Mouse (Mus musculus) thymus, postnatal 25 days (tissue): ENCODE measurements around the gene Ubac2.

Experiments
- DNase-seq: peaks from one replicate; pipeline ENCODE4 v3.0.0; 2022

The Ubac2 gene

DNA sequence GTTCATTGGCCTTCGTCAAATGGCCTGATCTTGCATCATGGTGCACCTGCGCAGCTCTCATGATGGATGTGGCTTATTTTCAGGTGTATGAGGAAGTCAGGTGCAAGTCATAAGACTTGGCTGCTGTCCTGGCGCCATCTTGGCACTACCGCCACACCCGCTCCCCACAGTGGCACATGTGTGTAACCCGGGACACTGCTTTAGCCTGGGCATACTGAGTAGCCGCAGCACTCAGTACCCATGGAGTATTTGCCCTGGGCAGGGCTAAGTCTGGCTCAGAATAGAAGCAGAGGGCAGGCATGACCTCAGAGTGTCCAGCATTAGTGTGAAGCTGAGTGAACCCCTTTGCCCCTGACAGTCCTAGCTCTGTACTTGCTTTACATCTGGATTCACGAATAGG, 49.0 kb downstream of the Ubac2 start:
- no peak for DNase-seq

- DNase-seq: peak; percentile 60
Measured at GRCm38 (mm10) chr14:121928375-121929137, 50.1 kb downstream of the Ubac2 start.

DNA sequence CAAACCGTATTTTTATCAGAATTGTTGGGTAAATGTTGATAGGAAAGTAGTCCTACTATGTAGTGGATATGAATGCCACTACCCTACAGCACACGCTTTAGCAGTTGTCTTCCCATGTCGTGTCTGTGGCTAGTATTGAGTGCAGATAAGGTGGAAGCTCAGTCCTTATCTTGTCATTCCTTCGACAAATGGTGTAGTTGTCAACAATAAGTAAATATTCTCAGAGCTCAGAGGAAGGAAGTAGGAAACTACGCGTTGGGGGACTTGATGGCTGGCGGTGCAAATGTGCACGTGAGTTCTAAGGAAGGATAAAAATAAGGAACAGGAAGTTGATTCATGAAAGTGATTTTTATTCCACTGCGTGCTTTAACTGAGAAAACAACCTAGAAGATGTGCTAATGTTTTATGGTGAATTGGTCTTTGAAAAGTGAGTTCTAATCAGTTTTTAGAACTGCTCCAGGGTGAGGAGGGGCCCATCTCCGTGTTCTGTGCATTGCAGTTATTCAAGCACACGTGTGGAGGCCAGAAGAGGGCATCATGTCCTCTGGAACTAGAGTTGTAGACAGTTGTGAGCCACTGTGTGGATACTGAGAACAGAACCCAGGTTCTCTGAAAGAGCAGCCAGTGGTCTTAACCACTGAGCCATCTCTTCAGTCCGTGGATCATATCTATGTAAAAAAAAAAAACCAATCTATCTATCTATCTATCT, 51.0 kb downstream of the Ubac2 start:
- no peak for DNase-seq

DNA sequence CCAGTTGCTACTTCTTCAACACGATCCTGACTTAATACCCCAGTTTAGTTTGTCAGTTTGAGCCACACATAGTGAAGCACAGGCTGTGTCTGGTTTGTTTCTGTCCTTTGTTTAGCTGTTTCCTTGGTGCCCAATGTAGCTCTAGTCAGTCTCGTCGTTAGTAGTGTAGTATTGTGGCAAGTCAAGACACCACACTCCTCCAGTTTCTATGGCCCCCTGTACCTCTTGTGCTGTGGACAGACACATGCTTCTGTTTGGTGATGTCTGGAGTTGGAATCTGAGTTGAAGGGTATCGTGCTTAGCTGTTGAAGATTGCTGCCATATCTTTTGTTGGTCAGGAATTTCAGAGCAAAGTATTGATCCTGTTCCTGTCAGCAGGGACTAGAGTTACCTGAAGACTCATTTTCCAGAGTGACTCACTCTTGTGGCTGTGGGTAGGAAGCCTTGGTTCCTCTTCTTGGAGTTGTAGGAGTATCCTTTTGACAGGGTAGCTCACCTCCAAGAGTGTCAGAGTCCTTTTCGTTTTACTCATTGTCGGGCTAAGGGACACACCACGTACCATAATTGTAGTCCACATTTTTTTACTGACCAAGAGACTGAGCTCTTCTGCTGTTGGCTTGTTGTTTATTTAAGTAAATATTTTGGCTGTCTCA, 52.4 kb downstream of the Ubac2 start:
- no peak for DNase-seq

DNA sequence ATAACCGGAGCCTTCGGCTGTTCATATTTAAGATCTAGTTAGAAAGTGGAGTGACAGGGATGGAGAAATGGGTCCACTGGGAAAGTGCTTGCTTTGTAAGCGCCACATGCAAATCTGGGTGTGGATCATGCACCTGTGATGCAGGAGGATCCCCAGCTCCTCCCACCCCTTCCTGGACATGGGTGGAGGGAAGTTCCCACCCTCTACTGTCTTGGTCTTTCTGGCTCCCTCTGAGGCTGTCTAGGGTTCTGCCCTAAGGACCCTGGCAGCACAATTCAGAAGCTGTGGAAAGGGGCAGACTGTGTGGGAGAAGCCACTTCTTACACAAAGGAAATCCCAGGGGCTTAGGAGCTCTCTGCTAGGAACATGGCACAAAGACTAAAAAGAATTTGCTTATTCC, 53.2 kb downstream of the Ubac2 start:
- DNase-seq: peak; percentile 29

DNA sequence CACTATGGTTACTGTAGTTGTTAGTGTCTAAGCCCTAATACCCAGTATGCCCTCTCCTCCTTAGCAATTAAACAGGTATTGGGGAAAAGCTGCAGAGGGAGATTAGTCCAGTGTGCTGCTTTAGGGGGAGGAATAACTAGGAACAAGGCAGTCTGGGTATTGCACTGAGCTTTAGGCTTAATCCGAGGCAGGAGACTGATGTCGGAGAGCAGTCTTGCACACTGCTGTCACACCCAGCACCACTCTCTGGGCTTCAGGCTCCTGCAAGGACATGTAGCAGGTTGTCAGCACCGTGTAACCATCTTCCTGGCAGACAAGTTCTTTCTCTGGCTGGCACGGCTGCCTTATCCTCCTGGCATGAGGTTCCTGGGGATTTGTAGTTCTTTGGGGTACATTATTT, 53.8 kb downstream of the Ubac2 start:
- DNase-seq: no peak

DNA sequence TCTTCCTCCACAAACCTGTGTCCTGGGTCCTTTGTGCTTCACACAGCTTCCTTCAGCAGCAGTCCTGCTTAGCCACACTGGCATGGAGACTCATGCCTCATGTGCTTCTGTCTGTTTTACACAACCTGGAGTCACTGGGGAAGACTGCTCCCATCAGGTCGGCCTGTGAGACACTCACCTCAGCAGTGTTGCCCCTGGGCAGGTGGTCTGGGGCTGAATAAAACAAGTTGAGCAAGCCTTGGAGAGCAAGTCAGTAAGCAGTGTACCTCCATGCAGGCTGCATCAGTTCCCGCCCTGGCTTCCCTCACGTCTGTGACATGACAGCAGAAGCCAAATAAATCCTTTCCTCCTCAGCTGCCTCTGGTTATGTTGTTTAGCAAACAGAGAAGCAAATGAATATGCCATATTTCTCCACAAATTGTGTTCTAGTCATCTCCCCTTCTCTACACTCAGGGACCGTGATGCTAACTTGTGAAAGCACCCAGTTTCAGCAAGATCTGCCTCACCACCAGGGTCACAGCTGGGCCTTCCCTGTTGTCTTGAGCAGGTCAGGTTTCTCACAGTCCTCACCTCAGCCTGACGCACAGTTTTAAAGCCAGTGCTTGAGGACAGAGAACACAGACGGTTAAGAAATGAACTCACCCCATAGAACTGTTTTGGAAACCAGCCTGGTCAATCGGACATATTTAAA, 55.6 kb downstream of the Ubac2 start:
- no peak for DNase-seq

DNA sequence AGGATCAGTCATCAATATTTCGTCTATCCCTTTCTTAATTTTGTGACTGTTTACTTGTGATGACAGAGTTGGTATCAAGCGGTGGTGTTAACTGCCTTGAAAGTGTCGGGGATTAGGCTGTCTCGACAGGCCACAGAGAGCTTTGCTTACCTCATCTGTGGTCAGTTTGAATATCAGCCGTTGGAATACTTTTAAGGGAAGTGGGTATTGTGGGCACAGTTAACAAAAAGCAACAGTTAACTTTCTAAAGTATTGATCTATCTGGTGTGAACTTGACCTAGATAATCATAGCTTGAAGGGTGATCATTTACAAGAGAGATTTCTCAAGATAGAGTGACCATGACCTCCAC, 56.2 kb downstream of the Ubac2 start:
- DNase-seq: no peak

- no peak for DNase-seq
Measured at GRCm38 (mm10) chr14:121936356-121936755, 57.9 kb downstream of the Ubac2 start.

- no peak for DNase-seq
Measured at GRCm38 (mm10) chr14:121936856-121937255, 58.4 kb downstream of the Ubac2 start.

GRCm38 (mm10) chr14:121937601-121938255, 59.3 kb downstream of the Ubac2 start:
- no peak for DNase-seq

DNA sequence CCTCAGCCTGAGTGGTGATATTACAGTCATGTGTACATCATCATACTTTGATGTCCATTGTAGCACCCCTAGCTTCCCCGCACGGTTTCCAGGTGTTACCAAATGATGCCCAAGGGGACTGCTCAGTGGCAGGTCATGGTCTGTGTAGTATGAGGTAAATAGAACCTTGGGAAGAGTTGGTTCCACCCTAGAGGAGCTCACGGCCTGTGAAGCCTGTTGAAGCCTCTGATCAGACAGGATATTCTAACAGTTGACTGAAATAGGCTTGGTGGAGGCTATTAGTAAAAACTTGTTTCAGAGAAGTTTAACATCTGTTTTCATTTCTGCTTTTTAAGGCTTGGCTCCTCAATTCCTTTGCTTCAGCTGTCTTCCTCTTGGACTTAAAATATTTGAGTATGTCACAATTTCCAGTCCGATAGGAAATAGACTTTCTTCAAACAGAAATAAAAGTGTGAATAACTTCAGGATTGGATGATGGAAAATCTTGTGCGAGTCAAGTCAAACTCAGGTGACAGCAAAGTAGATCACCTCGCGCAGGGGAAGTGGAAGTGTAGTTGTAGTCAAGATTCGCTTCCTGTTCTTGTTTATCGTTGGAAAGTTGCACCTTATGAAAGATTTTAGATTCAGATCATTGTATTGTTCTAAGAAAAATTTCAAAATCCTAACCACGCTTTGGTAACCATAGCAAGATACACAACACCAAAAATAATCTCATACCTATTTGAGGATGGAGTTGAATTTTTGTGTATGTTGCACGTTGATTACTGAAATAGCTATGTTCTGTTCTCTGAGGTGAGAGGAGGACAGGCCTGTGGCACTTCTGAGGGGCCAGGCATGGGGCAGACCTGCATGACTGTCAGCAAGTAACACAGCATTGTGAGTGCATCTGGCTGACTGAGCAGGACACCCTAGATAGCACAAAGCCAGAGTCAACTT, 60.1 kb downstream of the Ubac2 start:
- no peak for DNase-seq

DNA sequence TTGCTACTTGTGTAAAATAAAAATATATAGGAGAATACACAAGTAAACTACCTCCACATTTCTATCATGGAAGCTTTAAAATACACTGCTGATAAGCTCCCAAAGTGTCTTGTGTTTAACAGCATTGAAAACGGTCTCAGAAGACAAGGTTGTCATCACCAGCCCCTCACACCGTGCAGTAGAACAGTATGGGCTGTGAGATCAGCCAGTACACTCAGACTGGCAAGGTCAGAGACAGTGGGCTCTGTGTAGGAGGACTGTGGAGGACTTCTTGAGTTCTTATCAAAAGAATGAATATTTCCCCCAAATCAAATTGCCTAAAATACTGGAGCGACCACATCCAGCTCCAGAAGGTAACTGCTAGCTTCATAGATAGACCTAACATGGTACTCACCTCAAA, 61.2 kb downstream of the Ubac2 start:
- DNase-seq: no peak

DNA sequence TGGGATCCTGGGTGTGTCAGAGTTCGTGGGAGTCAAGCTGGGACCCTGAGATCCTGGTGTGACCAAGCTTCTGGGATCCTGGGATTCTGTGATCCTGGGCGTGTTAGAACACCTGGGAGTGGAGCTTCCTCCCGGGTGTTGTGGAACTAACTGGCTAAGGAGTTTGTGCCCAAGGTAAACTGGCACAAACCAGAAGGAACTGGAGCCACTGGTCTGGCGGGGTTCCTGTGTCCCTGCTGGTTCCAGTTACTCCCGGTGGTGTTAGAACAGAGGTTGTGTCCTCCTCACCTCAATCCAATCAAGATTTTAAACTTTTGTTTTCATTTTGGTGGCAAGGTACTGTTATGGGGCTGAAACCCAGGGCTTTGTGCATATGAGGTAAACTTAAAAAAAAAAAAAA, 67.7 kb downstream of the Ubac2 start:
- no peak for DNase-seq

- DNase-seq: no peak
Measured at GRCm38 (mm10) chr14:121946728-121947127, 68.3 kb downstream of the Ubac2 start.

- no peak for DNase-seq
Measured at GRCm38 (mm10) chr14:121947201-121947760, 68.9 kb downstream of the Ubac2 start.

- no peak for DNase-seq
Measured at GRCm38 (mm10) chr14:121947966-121948365, 69.5 kb downstream of the Ubac2 start.

DNA sequence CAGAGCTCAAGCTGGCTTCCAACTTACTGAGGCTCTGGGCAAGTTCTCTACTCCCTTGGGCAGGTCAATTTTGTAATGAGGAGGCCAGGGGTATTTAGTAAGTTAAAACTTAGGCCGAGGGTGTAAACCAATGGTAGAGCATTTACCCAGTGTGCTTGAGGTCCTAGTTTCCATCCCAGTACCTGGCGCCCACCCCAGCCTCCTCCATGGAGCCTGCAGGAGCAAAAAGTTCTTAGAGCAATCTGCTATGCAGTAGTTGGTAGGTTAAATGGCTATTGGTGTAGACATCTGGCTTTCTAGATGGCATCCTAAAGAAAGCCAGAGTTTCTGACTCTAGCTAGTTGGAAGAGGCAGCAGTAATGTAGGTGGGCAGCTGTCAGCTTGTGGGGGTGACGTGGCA, 71.0 kb downstream of the Ubac2 start:
- no peak for DNase-seq

- DNase-seq: no peak
Measured at GRCm38 (mm10) chr14:121949897-121950296, 71.5 kb downstream of the Ubac2 start.

DNA sequence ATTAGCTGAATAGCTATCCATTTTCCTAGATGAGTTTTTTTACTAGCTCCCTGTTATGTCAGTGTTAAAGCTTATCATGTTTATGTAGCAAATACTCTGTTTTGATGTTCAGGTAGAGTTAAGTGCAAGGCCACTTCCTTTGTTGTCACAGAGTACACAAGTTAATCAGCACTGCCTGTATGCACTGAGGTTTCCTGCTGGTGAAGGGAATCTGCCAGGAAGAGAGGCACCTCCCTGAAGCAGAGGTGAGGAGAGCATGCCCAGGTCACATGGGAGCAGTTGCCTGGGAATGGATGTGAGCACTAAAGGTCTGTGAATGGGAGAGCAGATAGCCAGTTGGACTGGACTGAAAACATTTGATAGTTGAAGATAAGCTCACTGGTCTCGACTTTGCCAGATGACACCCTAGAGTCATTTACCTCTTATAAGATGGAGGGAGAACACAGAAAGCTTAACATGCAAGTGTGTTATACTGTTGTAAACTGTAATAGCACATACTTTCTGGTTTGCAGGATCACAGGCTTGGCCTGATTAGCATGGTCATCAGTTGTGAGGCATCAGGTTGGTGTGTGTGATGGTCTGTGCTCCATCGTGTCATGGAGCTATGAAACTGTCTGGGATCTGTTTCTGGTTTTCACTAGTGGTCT, 73.1 kb downstream of the Ubac2 start:
- no peak for DNase-seq

GRCm38 (mm10) chr14:121952046-121952400, 73.6 kb downstream of the Ubac2 start:
- no peak for DNase-seq
